Mouse (Mus musculus) neural tube, embryonic 13.5 days (tissue): ENCODE measurements around the gene Iqgap1. TPM values are rescaled to one million over a fixed set of nuclear protein-coding genes. Genes with fewer than 3 reads are reported as not detected.
A peak's percentile ranks its signal among the peaks of the same experiment; 100 is the strongest.
"Not testable (repeated sequence)": the region's sequence is repeated elsewhere in the genome, so short reads cannot be mapped to it uniquely, and the experiment has no call there.

Experiments
- ATAC-seq: fragments of 200-750 bp; cut with Nextera tagmentation; 2 replicates; pipeline ENCODE4 v1.8.0; 2017; ENCODE audit warnings: low read depth, mild to moderate bottlenecking, moderate TSS enrichment, moderate library complexity
- H3K27ac ChIP-seq: fragments of 300-500 bp; sonication (generic); replicated peaks from 2 replicates; pipeline ENCODE4 v1.5.1; 2015; ENCODE audit warnings: moderate library complexity, mild to moderate bottlenecking, inconsistent platforms
- H3K27me3 ChIP-seq: fragments of 300-500 bp; sonication (generic); 2 replicates; pipeline ENCODE4 v1.6.1; 2015; ENCODE audit warnings: mild to moderate bottlenecking, inconsistent platforms
- H3K36me3 ChIP-seq: fragments of 300-500 bp; sonication (generic); 2 replicates; pipeline ENCODE4 v1.6.1; 2015; ENCODE audit warnings: mild to moderate bottlenecking, inconsistent platforms
- H3K4me1 ChIP-seq: fragments of 300-500 bp; sonication (generic); replicated peaks from 2 replicates; pipeline ENCODE4 v1.6.1; 2015; ENCODE audit warnings: inconsistent platforms
- H3K4me2 ChIP-seq: fragments of 300-500 bp; sonication (generic); 2 replicates; pipeline ENCODE4 v1.6.1; 2015; ENCODE audit warnings: inconsistent platforms, mild to moderate bottlenecking, moderate library complexity
- H3K4me3 ChIP-seq: fragments of 300-500 bp; sonication (generic); 2 replicates; pipeline ENCODE4 v1.5.1; 2015; ENCODE audit warnings: mild to moderate bottlenecking, inconsistent platforms
- H3K9ac ChIP-seq: fragments of 300-500 bp; sonication (generic); 2 replicates; pipeline ENCODE4 v1.6.1; 2015; ENCODE audit warnings: moderate library complexity, mild to moderate bottlenecking, inconsistent platforms
- H3K9me3 ChIP-seq: fragments of 300-500 bp; sonication (generic); 2 replicates; pipeline ENCODE4 v1.6.1; 2016; ENCODE audit warnings: inconsistent platforms
- WGBS: fragments of 180-500 bp; shearing (Covaris S2); methylation state at CpG from one replicate; pipeline ENCODE4 v1.1.7; 2015; 5-methylcytosine and 5-hydroxymethylcytosine counted together
- polyA plus RNA-seq: library from polyadenylated mRNA; unstranded; fragments of >200 nt; fragmentation: Nextera tagmentation; extraction: Ambion mirVana; gene quantifications from 2 replicates; pipeline ENCODE4 v1.2.1, GENCODE M21; 2015

The Iqgap1 gene
- polyA plus RNA-seq, 1 experiment from 2014 or later, result 19.7 TPM

DNA sequence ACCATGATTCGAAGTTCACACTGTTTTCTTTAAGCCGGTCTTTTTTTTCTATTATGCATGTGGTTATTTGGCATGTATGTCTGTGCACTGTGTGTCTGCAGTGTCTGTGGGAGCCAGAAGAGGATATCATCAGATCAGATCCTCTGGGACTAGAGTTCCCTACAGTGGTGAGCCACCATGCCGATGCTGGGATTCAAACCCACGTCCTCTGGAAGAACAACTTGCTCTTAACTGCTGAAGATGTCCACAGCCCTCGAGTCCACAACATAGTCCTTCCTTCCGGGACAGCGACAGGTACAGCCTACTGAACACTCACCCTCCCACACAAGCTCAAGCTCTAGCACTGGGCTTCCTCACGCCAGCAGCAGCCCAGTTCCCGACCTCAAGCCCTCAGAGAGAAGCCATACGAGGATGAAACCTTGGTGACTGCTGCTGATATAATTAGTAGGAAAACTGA lies 50.3 kb downstream of the Iqgap1 start:
- no peaks in the 10 kb centered on the region for H3K9me3 ChIP-seq
- ATAC-seq, result no peak
- no peak overlapping the region for H3K9ac ChIP-seq
- no peak overlapping the region for H3K27ac ChIP-seq
- H3K36me3 ChIP-seq, result no peaks in the 10 kb centered on the region
- no peaks in the 10 kb centered on the region for H3K27me3 ChIP-seq
- no peak overlapping the region for H3K4me3 ChIP-seq
- no peak overlapping the region for H3K4me2 ChIP-seq
- H3K4me1 ChIP-seq, result 0 out of 2 replicates have a peak, but pooled peaks cover 3% of the 10 kb centered on the region
- 85% methylated on average over 10 of the region's 10 CpGs for WGBS

DNA sequence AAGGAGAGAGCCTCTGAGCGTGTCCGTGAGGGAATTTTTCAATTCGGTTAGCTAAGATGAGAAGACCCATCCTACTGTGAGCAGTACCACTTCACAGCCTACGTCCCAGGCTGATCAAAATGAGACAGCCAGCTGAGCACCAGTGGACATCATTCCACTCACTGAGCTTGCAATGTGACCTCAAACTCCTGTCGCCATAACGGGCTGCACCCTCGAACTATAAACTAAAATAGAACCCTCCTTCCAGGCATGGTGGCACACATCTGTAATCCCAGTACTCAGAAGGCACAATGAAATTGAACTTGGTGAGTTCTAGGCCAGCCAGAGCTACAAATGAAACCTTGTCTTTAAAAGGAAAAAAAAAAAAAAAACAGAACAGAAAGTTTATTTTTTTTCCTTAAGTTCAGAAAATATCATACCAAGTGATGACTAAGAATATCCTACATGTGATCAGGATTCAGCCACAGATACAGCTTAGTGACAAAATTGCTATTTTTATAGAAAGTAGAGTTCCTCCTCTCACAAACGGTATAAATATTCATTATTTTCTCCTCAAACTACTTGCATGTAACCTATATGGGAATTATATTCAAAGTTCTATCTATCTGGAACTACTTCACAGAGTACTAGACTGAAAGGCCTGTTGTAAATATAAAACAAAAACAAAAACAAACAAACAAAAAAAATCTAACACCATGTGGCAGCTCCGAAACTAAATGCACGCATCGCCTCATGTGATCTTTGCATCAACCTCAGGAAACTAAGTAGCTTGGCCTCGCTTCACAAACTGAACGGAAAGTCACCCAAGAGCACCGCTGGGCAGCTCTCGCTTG lies 50.9 kb downstream of the Iqgap1 start:
- ATAC-seq, result no peak
- 92% methylated on average over 15 of the region's 15 CpGs for WGBS

DNA sequence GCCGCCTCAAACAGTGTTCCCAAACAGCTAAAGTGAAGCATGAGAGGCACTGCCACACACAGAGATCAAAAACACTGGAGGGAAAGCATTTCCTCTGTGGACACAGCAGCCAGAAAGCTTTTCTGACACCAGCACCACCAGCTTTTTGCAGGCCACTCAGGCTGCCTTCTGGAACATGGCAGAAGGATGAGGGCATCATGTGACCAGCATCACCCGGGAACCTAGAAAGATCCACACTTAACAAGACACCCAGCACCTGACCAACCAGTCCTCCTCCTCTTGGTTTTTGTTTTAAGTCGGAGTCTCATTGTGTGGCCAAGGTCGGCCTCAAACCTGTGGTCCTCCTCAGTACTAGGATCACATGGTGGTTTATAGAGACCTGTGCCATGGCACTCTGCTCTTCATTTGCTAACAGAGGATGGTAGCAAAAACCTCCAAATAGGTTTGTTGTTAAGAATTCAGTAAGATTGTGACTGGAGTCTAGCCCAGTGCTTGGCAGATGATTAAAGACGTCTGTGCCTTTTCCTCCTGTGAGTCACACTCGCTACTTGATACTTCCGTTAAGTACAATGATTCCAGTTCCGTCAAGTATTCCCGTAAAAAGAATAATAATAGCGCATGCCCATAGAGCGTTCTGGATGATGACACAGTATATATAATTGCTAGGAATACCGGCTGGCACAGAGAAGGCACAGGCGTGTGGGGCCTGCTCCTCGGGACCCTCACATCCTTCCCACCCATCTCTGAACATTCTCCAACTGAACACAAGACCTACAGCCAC lies 51.8 kb downstream of the Iqgap1 start:
- ATAC-seq, result no peak
- Histone ChIP-seq H3K4me3 (no peak overlapping the region), H3K9ac (no peak overlapping the region), H3K27me3 (no peaks in the 10 kb centered on the region), H3K4me2 (no peak overlapping the region), H3K27ac (0 out of 2 replicates have a peak overlapping the region, but pooled peaks have one; percentile 28), H3K4me1 (0 out of 2 replicates have a peak, but pooled peaks cover 3% of the 10 kb centered on the region), H3K9me3 (no peaks in the 10 kb centered on the region), H3K36me3 (no peaks in the 10 kb centered on the region)
- WGBS, result 83% methylated on average over 14 of the region's 14 CpGs

More for the DNA sequence above, 50.9 kb downstream of the Iqgap1 start:
- Histone ChIP-seq H3K27me3 (no peaks in the 10 kb centered on the region), H3K9ac (no peak overlapping the region), H3K9me3 (no peaks in the 10 kb centered on the region), H3K27ac (0 out of 2 replicates have a peak overlapping the region, but pooled peaks have one; percentile 28), H3K4me2 (no peak overlapping the region), H3K4me3 (no peak overlapping the region), H3K36me3 (no peaks in the 10 kb centered on the region), H3K4me1 (0 out of 2 replicates have a peak, but pooled peaks cover 3% of the 10 kb centered on the region)

DNA sequence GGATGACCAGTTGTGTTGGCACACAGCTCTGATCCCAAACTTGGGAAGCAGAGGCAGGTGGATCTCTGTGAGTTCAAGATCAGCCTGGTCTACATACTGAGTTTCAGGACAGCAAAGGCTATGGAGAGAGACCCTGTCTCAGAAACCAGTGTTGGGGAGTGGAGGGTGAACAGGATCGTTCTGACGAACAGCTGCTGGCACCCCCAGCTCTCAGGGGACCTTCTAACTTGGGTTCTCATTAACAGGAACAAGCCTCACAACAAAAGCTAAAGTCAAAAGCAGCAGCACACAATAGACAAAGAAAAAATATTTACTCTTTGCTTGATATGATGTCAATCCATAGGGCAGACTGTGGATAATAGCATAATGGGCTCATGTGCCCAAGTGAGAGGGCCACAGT lies 55.3 kb downstream of the Iqgap1 start:
- Histone ChIP-seq H3K27ac (no peak overlapping the region), H3K4me1 (0 out of 2 replicates have a peak, but pooled peaks cover 11% of the 10 kb centered on the region), H3K4me2 (no peak overlapping the region), H3K9me3 (no peaks in the 10 kb centered on the region), H3K9ac (no peak overlapping the region), H3K27me3 (no peaks in the 10 kb centered on the region), H3K4me3 (no peak overlapping the region), H3K36me3 (peaks cover 14% of the 10 kb centered on the region)
- no peak for ATAC-seq
- WGBS, result 55% methylated on average over 2 of the region's 2 CpGs

DNA sequence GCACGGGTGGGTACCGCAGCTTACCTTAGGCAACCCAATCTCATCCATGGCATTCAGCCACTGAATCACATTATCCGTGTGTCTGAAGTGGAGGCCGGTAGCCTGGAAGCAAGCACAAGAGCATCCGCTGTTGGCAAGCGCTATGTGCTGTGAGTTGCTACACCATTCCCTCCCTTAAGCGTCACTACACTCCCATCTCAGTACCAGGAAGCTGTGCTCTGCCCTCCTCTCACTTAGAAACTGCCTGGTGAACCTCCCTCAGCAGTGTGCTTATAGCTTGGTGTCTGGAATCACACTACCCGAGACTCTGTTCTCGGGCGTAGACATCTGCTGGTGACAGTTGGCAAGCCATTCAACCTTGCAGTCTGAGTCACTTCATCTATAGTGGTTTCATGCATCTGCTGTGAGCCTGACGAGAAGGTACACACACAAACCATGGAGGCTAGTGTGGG lies 58.9 kb downstream of the Iqgap1 start:
- peaks cover 21% of the 10 kb centered on the region; the same call in 1 of the 2 replicates for H3K4me1 ChIP-seq
- 83% methylated on average over 11 of the region's 11 CpGs for WGBS
- no peak overlapping the region for H3K4me2 ChIP-seq
- ATAC-seq, result no peak; the same call in 1 of the 2 replicates
- no peaks in the 10 kb centered on the region for H3K27me3 ChIP-seq
- H3K27ac ChIP-seq, result no peak overlapping the region
- H3K9me3 ChIP-seq, result no peaks in the 10 kb centered on the region
- H3K36me3 ChIP-seq, result peaks cover 22% of the 10 kb centered on the region
- H3K9ac ChIP-seq, result no peak overlapping the region
- H3K4me3 ChIP-seq, result no peak overlapping the region

DNA sequence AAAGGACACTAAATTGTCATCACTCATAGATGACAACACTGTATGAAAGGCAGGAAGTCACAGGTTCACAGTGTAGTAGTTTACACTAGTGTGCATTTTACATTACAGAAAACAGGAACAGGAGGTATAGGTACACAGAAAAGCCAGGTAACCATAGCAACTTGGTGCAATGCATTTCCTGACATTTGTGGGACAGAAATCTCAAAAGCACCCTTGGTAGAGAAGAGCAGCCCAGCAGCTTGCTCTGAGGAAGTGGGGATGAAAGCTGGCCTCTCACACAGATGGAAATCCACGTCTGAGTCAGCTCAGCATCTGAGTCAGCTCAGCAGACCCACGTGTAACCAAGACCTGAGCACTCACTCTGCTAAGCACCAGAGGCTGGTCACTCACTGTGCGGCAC lies 59.7 kb downstream of the Iqgap1 start:
- Histone ChIP-seq H3K9ac (no peak overlapping the region), H3K27me3 (no peaks in the 10 kb centered on the region), H3K4me3 (no peak overlapping the region), H3K4me1 (peaks cover 21% of the 10 kb centered on the region; the same call in 1 of the 2 replicates), H3K36me3 (peaks cover 22% of the 10 kb centered on the region), H3K27ac (no peak overlapping the region), H3K4me2 (no peak overlapping the region), H3K9me3 (no peaks in the 10 kb centered on the region)
- no peak for ATAC-seq
- 73% methylated on average over 3 of the region's 3 CpGs for WGBS

DNA sequence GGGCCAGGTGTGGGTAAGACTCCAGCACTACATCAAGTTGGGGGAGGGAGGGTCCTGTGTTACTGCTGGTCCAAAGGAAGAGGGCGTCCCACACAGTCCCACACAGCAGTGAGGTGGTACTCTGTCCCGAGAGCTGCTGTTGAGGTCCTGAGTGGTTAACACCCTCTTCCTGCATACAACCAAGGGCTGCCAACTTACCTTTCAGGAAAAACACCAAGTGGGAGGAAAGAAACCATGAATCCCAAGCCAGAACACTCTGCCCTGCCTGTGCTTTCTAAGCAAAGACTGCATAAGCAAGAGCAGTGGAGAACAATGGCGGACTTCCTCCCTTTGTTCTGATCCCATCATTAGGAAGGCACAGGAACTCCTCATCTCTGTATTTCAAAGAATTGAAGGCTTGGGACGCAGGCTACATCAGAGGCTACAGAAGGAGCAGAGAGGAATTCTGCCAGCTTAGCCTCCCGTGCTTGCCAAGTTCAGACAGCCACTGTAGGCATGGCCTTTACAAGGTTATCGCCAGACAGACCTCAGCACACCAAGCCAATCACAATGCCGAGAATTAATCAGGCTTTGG lies 61.8 kb downstream of the Iqgap1 start:
- no peak overlapping the region for H3K4me2 ChIP-seq
- no peak; the same call in 1 of the 2 replicates for ATAC-seq
- H3K27me3 ChIP-seq, result no peaks in the 10 kb centered on the region
- H3K4me3 ChIP-seq, result no peak overlapping the region
- H3K27ac ChIP-seq, result peak overlapping the region; percentile 33
- 70% methylated on average over 7 of the region's 7 CpGs for WGBS
- no peaks in the 10 kb centered on the region for H3K9me3 ChIP-seq
- H3K9ac ChIP-seq, result no peak overlapping the region
- peaks cover 28% of the 10 kb centered on the region for H3K36me3 ChIP-seq
- peaks cover 18% of the 10 kb centered on the region; the same call in 1 of the 2 replicates for H3K4me1 ChIP-seq

DNA sequence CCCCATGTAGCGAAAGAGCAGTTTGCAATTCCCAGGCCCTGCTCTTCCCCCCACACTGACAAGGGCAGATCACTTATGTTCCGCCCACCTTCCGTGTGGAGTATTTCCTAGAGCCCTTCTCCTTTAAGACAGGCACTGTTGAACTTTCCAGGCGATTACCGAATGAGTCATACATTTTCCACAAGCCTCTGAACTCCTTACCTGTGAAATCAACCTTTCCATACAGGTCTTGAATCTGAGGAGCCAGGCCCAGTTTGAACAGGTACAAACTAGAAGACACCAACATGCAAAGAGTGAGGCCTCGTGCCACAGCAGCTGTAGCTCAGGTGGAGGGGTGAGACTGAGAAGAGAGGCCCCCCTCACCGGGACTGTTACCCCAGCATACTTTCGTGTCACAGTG lies 63.5 kb downstream of the Iqgap1 start:
- no peaks in the 10 kb centered on the region for H3K9me3 ChIP-seq
- no peaks in the 10 kb centered on the region for H3K27me3 ChIP-seq
- no peak overlapping the region for H3K27ac ChIP-seq
- ATAC-seq, result no peak
- H3K4me1 ChIP-seq, result peaks cover 18% of the 10 kb centered on the region; the same call in 1 of the 2 replicates
- peaks cover 32% of the 10 kb centered on the region for H3K36me3 ChIP-seq
- WGBS, result 90% methylated on average over 8 of the region's 8 CpGs
- H3K9ac ChIP-seq, result no peak overlapping the region
- no peak overlapping the region for H3K4me3 ChIP-seq
- no peak overlapping the region for H3K4me2 ChIP-seq

DNA sequence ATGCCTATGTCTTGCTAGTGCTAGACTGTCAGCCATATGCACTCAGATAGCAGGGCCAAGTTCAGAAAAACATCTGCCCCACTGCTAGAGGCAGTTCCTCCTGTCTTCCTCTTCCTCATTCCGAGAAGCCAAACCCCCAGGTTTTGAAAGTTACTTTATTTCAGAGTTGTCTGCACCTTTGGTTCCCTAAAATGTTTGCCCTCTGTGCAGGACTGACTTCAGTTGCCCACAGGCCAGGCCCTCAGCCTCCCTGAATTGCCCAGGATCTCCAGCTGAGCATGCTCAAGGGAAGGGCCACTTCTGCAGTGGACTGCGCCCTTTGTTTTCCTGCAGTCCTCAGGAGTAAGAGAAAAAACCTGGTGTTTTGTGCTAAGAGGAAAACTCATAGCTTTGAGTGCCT lies 71.7 kb downstream of the Iqgap1 start:
- Histone ChIP-seq H3K27ac (no peak overlapping the region), H3K4me3 (no peak overlapping the region), H3K36me3 (peaks cover 63% of the 10 kb centered on the region), H3K4me1 (no peaks in the 10 kb centered on the region), H3K4me2 (no peak overlapping the region), H3K9ac (no peak overlapping the region), H3K9me3 (no peaks in the 10 kb centered on the region), H3K27me3 (no peaks in the 10 kb centered on the region)
- WGBS, result 83% methylated on average over 2 of the region's 2 CpGs
- no peak for ATAC-seq

DNA sequence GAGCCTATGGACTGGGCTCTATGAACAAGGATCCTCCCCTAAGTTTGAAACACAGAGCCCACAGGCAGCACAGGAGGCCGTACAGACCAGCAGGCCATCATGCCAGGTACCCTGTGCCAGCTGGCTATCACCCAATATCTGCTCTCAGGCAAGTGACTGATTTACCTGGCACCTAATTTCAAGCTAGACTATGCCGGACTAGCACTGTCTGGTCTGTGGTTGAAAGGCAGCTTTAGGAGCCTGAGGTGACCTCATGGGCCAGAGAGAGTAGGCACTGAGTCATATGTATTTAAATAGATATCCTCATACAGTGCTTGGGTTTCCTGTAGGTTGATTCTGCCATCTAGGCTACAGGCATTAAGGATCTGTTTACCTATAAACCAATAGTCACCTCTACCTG lies 72.2 kb downstream of the Iqgap1 start:
- Histone ChIP-seq H3K27ac (no peak overlapping the region), H3K36me3 (peaks cover 67% of the 10 kb centered on the region), H3K9me3 (no peaks in the 10 kb centered on the region), H3K4me2 (no peak overlapping the region), H3K27me3 (no peaks in the 10 kb centered on the region), H3K9ac (no peak overlapping the region), H3K4me3 (no peak overlapping the region), H3K4me1 (no peaks in the 10 kb centered on the region)
- WGBS, result 90% methylated on average over 2 of the region's 2 CpGs
- ATAC-seq, result no peak

DNA sequence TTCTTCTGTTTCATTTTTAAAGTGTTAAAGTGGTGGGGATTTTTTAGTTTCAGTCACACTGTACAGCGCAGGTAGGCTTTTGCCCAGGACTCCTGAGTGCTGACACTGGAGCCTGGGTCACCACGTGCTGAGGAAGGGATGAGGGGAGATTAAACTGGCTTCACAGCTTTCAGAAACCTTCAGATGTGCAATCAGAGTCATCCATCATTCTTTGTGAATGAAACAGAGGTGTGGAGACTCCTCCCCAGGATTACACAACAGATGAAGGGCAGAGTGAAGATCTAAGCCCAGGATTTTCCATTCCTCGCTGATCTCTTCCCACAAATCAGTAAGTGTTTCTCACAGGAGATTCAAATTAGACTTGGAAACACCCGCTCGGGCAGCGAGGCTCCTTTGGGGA lies 76.2 kb downstream of the Iqgap1 start:
- Histone ChIP-seq H3K36me3 (peaks cover 58% of the 10 kb centered on the region), H3K9me3 (no peaks in the 10 kb centered on the region), H3K9ac (no peak overlapping the region), H3K27ac (no peak overlapping the region), H3K4me1 (peaks cover 19% of the 10 kb centered on the region), H3K27me3 (no peaks in the 10 kb centered on the region), H3K4me2 (no peak overlapping the region), H3K4me3 (no peak overlapping the region)
- WGBS, result 58% methylated on average over 6 of the region's 6 CpGs
- ATAC-seq, result no peak

DNA sequence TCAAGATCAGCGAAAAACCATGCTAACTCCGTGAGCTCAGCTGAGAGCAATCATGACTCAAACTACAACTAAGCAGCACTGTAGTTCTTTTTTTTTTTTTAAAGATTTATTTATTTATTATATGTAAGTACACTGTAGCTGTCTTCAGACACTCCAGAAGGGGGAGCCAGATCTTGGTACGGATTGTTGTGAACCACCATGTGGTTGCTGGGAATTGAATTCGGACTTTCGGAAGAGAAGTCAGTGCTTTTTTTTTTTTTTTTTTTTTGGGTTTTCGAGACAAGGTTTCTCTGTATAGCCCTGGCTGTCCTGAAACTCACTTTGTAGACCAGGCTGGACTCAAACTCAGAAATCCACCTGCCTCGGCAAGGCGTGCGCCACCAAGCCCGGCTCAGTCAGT lies 76.7 kb downstream of the Iqgap1 start:
- not testable (repeated sequence) for H3K4me2 ChIP-seq, ATAC-seq, H3K9me3 ChIP-seq, H3K27me3 ChIP-seq, H3K27ac ChIP-seq, H3K9ac ChIP-seq, H3K4me3 ChIP-seq
- 95% methylated on average over 9 of the region's 10 CpGs for WGBS
- Histone ChIP-seq H3K36me3 (peaks cover 55% of the 10 kb centered on the region), H3K4me1 (peaks cover 19% of the 10 kb centered on the region)
